Mouse (Mus musculus) heart, postnatal 0 days (tissue): ENCODE results near the gene Ccdc85b. TPM values are rescaled to one million over a fixed set of nuclear protein-coding genes. Genes with fewer than 3 reads are reported as not detected.

Experiments
- ATAC-seq: fragments of 200-750 bp; cut with Nextera tagmentation; 2 replicates; pipeline ENCODE4 v1.8.0; 2017; ENCODE audit warnings: low read depth, moderate number of reproducible peaks, moderate library complexity; ENCODE audit not compliant: insufficient read depth
- DNase-seq: peaks from one replicate; pipeline ENCODE4 v3.0.0-alpha.2; 2016; ENCODE audit warnings: low spot score
- H3K27ac ChIP-seq: fragments of 300-500 bp; sonication (generic); 2 replicates; pipeline ENCODE4 v1.5.1; 2014; ENCODE audit warnings: low read depth, mild to moderate bottlenecking
- H3K27me3 ChIP-seq: fragments of 300-500 bp; sonication (generic); 2 replicates; pipeline ENCODE4 v1.6.1; 2014; ENCODE audit warnings: low read length, mixed read lengths; ENCODE audit not compliant: control insufficient read depth, insufficient read depth
- H3K36me3 ChIP-seq: fragments of 300-500 bp; sonication (generic); replicated peaks from 2 replicates; pipeline ENCODE4 v1.6.1; 2014; ENCODE audit warnings: low read length, mixed read lengths; ENCODE audit not compliant: control insufficient read depth, insufficient read depth
- H3K4me1 ChIP-seq: fragments of 300-500 bp; sonication (generic); 2 replicates; pipeline ENCODE4 v1.6.1; 2014; ENCODE audit warnings: antibody characterized with exemption; ENCODE audit not compliant: control insufficient read depth, insufficient read depth
- H3K4me2 ChIP-seq: fragments of 300-500 bp; sonication (generic); 2 replicates; pipeline ENCODE4 v1.6.1; 2014; ENCODE audit warnings: low read depth, mild to moderate bottlenecking, low read length, moderate library complexity
- H3K4me3 ChIP-seq: fragments of 300-500 bp; sonication (generic); 2 replicates; pipeline ENCODE4 v1.5.1; 2014; ENCODE audit warnings: low read depth, low read length
- H3K9ac ChIP-seq: fragments of 300-500 bp; sonication (generic); replicated peaks from 2 replicates; pipeline ENCODE4 v1.6.1; 2014; ENCODE audit warnings: low read depth, low read length, mixed read lengths
- H3K9me3 ChIP-seq: fragments of 300-500 bp; sonication (generic); replicated peaks from 2 replicates; pipeline ENCODE4 v1.6.1; 2016; ENCODE audit warnings: low read length; ENCODE audit not compliant: control insufficient read depth
- CTCF ChIP-seq: IDR thresholded peaks from 2 replicates; pipeline ENCODE4 v1.5.1; 2016; ENCODE audit warnings: antibody characterized with exemption, control low read depth, low read depth
- EP300 ChIP-seq: IDR thresholded peaks from 2 replicates; pipeline ENCODE4 v1.6.1; 2016; ENCODE audit warnings: antibody characterized with exemption, low read depth
- WGBS: fragments of 180-500 bp; shearing (Covaris S2); extraction: QIAGEN DNeasy Blood & Tissue Kit; methylation state at CpG from one replicate; pipeline ENCODE4 v1.1.7; 2014; 5-methylcytosine and 5-hydroxymethylcytosine counted together
- polyA plus RNA-seq: library from polyadenylated mRNA; unstranded; fragments of >200 nt; fragmentation: Nextera tagmentation; extraction: Ambion mirVana; gene quantifications from 2 replicates; pipeline ENCODE4 v1.2.1, GENCODE M21; 2015
- total RNA-seq: library from RNA; depleted of rRNA; stranded (reverse); fragments of >200 nt; gene quantifications from 2 replicates; pipeline ENCODE4 v1.2.3, GENCODE M21; 2014; ENCODE audit warnings: low replicate concordance

Gene Ccdc85b
- total and polyA plus RNA-seq, 2 experiments from 2014 or later = 9.2 to 10.6 TPM

- Histone ChIP-seq H3K9ac (no peak overlapping the region), H3K36me3 (peaks cover 12% of the 10 kb centered on the region)
- 71% methylated on average over 6 of the region's 6 CpGs for WGBS
These were observed 5.9 kb downstream of the Ccdc85b start for GRCm38 (mm10) chr19:5451766-5452165.

DNA sequence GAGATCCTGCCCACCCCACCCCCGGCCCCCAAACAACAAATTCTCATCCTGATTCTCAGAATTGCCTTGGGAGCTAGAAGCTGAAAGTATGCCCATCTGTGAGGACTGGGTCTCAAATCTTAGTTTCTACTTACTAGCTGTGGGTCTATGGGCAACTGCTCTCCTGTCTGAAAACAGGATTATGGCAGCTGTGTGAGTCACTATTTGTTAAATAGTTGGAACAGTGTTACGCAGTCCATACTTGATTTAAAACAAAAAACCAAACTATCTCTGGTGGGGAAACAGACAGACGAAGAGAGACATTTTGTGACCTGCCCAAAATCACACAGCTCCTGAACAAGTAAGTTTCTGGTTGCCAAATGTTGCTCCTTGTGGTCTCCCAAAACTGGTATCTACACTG is 8.0 kb downstream of the Ccdc85b start:
- DNase-seq = no peak
- Histone ChIP-seq H3K4me1 (peaks cover 16% of the 10 kb centered on the region; the same call in 1 of the 2 replicates), H3K36me3 (peaks cover 11% of the 10 kb centered on the region), H3K4me3 (no peak overlapping the region), H3K4me2 (no peak overlapping the region), H3K27me3 (peaks cover 32% of the 10 kb centered on the region), H3K9ac (no peak overlapping the region), H3K27ac (no peak overlapping the region), H3K9me3 (no peaks in the 10 kb centered on the region)
- ATAC-seq = no peak
- TF ChIP-seq EP300 (no peak), CTCF (no peak)
- 72% methylated on average over 3 of the region's 3 CpGs for WGBS

More at GRCm38 (mm10) chr19:5451766-5452165, 5.9 kb downstream of the Ccdc85b start:
- TF ChIP-seq CTCF (no peak), EP300 (no peak)
- no peak overlapping the region for H3K27ac ChIP-seq
- H3K9me3 ChIP-seq = no peaks in the 10 kb centered on the region
- H3K4me1 ChIP-seq = peaks cover 29% of the 10 kb centered on the region
- no peak for DNase-seq
- H3K27me3 ChIP-seq = peaks cover 29% of the 10 kb centered on the region
- ATAC-seq = no peak
- H3K4me2 ChIP-seq = no peak overlapping the region
- no peak overlapping the region for H3K4me3 ChIP-seq

GRCm38 (mm10) chr19:5448354-5449150 is 9.1 kb downstream of the Ccdc85b start:
- DNase-seq (no peak), ATAC-seq (no peak)
- Histone ChIP-seq H3K27ac (no peak overlapping the region), H3K9ac (no peak overlapping the region), H3K9me3 (no peaks in the 10 kb centered on the region), H3K36me3 (peaks cover under 1% of the 10 kb centered on the region; the same call in 1 of the 2 replicates), H3K27me3 (peaks cover 32% of the 10 kb centered on the region), H3K4me2 (peak overlapping the region; percentile 95), H3K4me3 (peak overlapping the region; percentile 55), H3K4me1 (peaks cover 16% of the 10 kb centered on the region; the same call in 1 of the 2 replicates)
- no peak for TF ChIP-seq EP300
- no peak for TF ChIP-seq CTCF
- 4% methylated on average over 36 of the region's 36 CpGs for WGBS

DNA sequence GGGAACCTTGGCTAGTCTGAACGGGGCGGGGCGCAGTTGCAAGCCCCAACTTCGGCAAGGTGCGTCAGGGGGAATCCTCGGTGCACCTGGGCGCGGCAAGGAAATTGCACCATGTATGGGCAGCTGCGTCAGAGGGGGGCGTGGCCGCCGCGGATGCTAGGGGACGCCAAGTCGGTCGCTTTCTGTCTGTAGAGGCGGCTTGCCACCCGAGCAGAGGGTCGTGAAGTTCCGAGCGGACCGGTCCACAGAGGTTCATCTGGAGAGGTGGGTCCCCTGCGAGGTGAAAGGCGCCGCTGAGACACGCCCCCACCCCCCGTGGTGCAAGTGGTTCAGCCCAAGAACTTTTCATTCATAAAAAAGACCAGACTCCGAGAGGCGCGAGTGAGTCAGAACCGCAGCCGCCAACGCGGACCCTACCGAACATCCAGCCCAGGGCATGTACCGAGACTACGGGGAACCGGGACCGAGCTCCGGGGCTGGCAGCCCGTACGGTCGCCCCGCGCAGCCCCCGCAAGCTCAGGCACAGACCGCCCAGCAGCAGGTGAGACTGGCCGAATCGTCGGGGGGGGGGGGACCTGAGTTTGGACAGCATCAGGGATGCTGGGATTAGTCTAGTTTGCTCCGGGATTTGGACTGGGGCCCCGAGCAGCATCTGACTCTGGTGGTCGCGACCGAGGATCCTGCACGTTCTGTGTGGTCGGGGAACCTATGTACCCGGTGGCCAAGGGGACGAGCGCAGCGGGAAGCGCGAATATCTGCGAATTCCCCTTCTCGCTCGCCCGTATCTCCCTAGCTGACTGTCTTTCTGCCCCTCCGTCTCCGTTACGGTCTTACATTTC is 10.0 kb downstream of the Ccdc85b start, which contains the start of gene Fosl1:
Gene Fosl1 (plus strand): TSS at position 33 of the 839 bp plus-strand sequence.
- WGBS = under 1% methylated on average over 64 of the region's 70 CpGs
- H3K27me3 ChIP-seq = peaks cover 32% of the 10 kb centered on the region
- TF ChIP-seq EP300 (no peak), CTCF (no peak)

GRCm38 (mm10) chr19:5445747-5446146 is 11.9 kb downstream of the Ccdc85b start:
- ATAC-seq (no peak), DNase-seq (no peak)
- Histone ChIP-seq H3K4me3 (no peak overlapping the region), H3K4me1 (peaks cover 16% of the 10 kb centered on the region; the same call in 1 of the 2 replicates), H3K27ac (no peak overlapping the region), H3K4me2 (no peak overlapping the region), H3K27me3 (peaks cover 32% of the 10 kb centered on the region), H3K9me3 (no peaks in the 10 kb centered on the region), H3K36me3 (no peaks in the 10 kb centered on the region), H3K9ac (no peak overlapping the region)
- no peak for TF ChIP-seq EP300
- TF ChIP-seq CTCF = no peak
- 91% methylated on average over 5 of the region's 5 CpGs for WGBS

More for the DNA sequence above, 10.0 kb downstream of the Ccdc85b start, which contains the start of gene Fosl1:
- Histone ChIP-seq H3K27ac (no peak within 1 kb of the TSS), H3K9me3 (no peaks in the 10 kb centered on the region), H3K4me3 (peak within 1 kb of the TSS; percentile 55), H3K4me2 (peak within 1 kb of the TSS; percentile 95), H3K36me3 (no peaks in the 10 kb centered on the region), H3K9ac (no peak within 1 kb of the TSS), H3K4me1 (peaks cover 16% of the 10 kb centered on the region; the same call in 1 of the 2 replicates)
- DNase-seq (no peak), ATAC-seq (peak; percentile 36)
